In the genomic region with DNA sequence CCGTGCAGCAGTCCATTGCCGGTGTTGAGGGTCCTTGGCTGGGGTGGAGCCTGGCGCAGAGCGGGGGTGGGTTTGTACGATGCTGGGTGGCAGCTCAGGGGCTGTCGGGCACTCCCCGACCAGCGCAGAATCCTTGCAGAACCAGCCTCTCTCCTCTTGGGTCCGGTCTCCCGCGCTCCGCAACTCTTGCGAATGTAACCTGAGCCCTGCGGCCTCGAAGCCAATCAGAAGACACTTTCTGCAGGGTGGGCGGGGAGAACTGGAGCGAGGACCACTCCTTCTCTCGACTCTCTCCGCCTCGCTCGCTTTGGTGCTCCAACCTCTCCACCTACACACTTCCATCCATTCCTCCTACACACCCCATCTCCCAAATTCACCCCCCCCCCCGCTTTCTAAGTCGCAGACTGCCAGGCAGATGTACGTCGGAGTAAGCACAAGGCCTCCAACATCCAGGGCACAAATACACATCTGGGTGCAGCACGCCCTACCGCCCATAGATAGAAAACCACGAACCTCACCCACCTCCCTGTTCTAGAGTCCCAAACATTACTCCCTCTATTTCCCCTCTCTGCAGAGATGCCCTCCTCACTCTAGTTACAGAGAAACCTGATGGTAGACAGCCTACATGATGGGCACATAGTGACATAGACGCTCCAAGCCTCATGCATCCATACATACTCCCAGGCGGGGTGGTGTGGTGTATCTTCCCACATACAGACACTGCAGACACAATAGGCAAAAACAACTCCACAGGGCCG, we compare ENCODE assay signal across 9 mouse cellular contexts. TPM values are rescaled to one million over a fixed set of nuclear protein-coding genes. Genes with fewer than 3 reads are reported as not detected.
A peak's percentile ranks its signal among the peaks of the same experiment; 100 is the strongest.
DNase-seq lines count a peak whose midpoint lies in the region; ATAC-seq and TF ChIP-seq lines count a peak whose summit lies in the region.
"Had no signal": no experiment of that assay in that cellular context is flagged by ENCODE, and none has a peak within 500 bp of the region (broad histone marks: within the 10 kb centered on the region; RNA-seq: fewer than 3 reads in every experiment).

A gene (minus strand): TSS at position 369 of the 758 bp plus-strand sequence.

- WGBS in bone marrow, adult 2 months, result 4% methylated on average over 31 of the region's 31 CpGs
- WGBS in forebrain, embryonic 15.5 days, result 4% methylated on average over 31 of the region's 31 CpGs

- H3K9ac ChIP-seq in forebrain, embryonic 15.5 days (replicated peaks), result peak within 1 kb of the TSS; percentile 41

- peak; percentile 69 for DNase-seq in heart, postnatal 25 days (ENCODE audit: low spot score)
- DNase-seq in layer of hippocampus, adult 18-20 months (ENCODE audit: low spot score in 2 of 2), result peak; percentile 89 to 94
- peak; percentile 88 for DNase-seq in lung, adult 18-20 months
- peak; percentile 22 to 56 for DNase-seq in thymus, postnatal 10 days (ENCODE audit: low spot score in 2 of 2)

- H3K36me3 ChIP-seq in forebrain, embryonic 15.5 days, result no peaks in the 10 kb centered on the region

- peaks cover 1% of the 10 kb centered on the region; the same call in 1 of the 2 replicates for H3K4me1 ChIP-seq in bone marrow, adult 2 months (ENCODE audit: control insufficient read depth, insufficient read depth, low read length)
- peaks cover 21% of the 10 kb centered on the region for H3K4me1 ChIP-seq in forebrain, embryonic 15.5 days

- H3K27me3 ChIP-seq in forebrain, embryonic 15.5 days, result peaks cover 46% of the 10 kb centered on the region

- peak; percentile 71 for ATAC-seq in CD4-positive, CD25-positive, alpha-beta regulatory T cell, adult 4 months
- ATAC-seq in forebrain, embryonic 15.5 days (replicated peaks), result peak; percentile 93
- ATAC-seq in neutrophil, adult 5-6 weeks (ENCODE audit: extremely low read depth, insufficient number of reproducible peaks, low FRiP score, poor library complexity, severe bottlenecking), result peak; percentile 41; the same call in 1 of the 2 replicates

- H3K4me2 ChIP-seq in forebrain, embryonic 15.5 days (replicated peaks), result peak within 1 kb of the TSS; percentile 98

- TF ChIP-seq POLR2A in bone marrow, adult 2 months (IDR thresholded peaks at IDR 0.05; ENCODE audit: borderline replicate concordance, control insufficient read depth, low read depth, low read length), result no peak

- TF ChIP-seq CTCF in bone marrow, adult 2 months (IDR thresholded peaks at IDR 0.05; ENCODE audit: control insufficient read depth, insufficient read depth, low read length), result no peak

- no peaks in the 10 kb centered on the region for H3K9me3 ChIP-seq in forebrain, embryonic 15.5 days

- H3K27ac ChIP-seq in bone marrow, adult 2 months (ENCODE audit: control insufficient read depth, insufficient read depth, low read depth, low read length, poor library complexity), result no peak within 1 kb of the TSS
- H3K27ac ChIP-seq in forebrain, embryonic 15.5 days (replicated peaks), result no peak within 1 kb of the TSS
- H3K27ac ChIP-seq: macrophage had no signal

- H3K4me3 ChIP-seq in bone marrow, adult 2 months (replicated peaks; ENCODE audit: control insufficient read depth, low read depth, low read length), result peak within 1 kb of the TSS; percentile 53
- H3K4me3 ChIP-seq in forebrain, embryonic 15.5 days, result peak within 1 kb of the TSS; percentile 49

- intact Hi-C loops in heart, postnatal 25 days (cut with DNase I), result loop anchor here (2.0 kb wide), 1 partner anchor 14 kb away; no protein-coding TSS in a partner anchor

RNA-seq across cellular contexts. Expression of the gene that starts here (rescaled TPM):
- polyA plus RNA-seq in CD4-positive, CD25-positive, alpha-beta regulatory T cell, adult 4 months (2017; shearing (Covaris generic)), result under 1 TPM; 0.51 to 0.86 TPM
- 92.9 and 101 TPM in 2 replicates for polyA plus RNA-seq in bone marrow, adult 2 months (2011; ENCODE audit: insufficient read depth, insufficient read length, low replicate concordance, missing spikeins)
- 16.1 and 17.3 TPM in 2 replicates for polyA plus RNA-seq in forebrain, embryonic 15.5 days (2015; fragmentation: Nextera tagmentation; extraction: Ambion mirVana)
- total RNA-seq in heart, postnatal 25 days (2021), result 1 to 10 TPM; 3.2 to 6.7 TPM
- 1,000 to 10,000 TPM; 1,533 to 1,565 TPM for total RNA-seq in layer of hippocampus, adult 18-20 months (2021)
- total RNA-seq in neutrophil, adult 5-6 weeks (2017), result 13.3 and 15.0 TPM in 2 replicates

Comparison
In these comparisons a context has a peak if more than half of its experiments do, and no peak if none do; other contexts are left out.
1. RNA of the gene that starts here (total RNA-seq): 1,533 to 1,565 TPM in layer of hippocampus, adult 18-20 months; 13.3 to 15.0 TPM in neutrophil, adult 5-6 weeks and 3.2 to 6.7 TPM in heart, postnatal 25 days; every median in the first group is over 10 times any median in the second.
2. Peak in ATAC-seq in CD4-positive, CD25-positive, alpha-beta regulatory T cell, adult 4 months; RNA of the gene not detected or under 1 TPM.
3. ATAC-seq: peak in every context shown above with its lines; median percentile 93 in forebrain, embryonic 15.5 days; 71 in CD4-positive, CD25-positive, alpha-beta regulatory T cell, adult 4 months; 41 in neutrophil, adult 5-6 weeks.
4. DNase-seq: peak in every context shown above with its lines; median percentile 92 in layer of hippocampus, adult 18-20 months; 88 in lung, adult 18-20 months; 69 in heart, postnatal 25 days; 39 in thymus, postnatal 10 days.